Mouse (Mus musculus) C2C12 (cell line): ENCODE data around the gene Coro6.

Experiments used
- CEBPB ChIP-seq: IDR thresholded peaks from one replicate; pipeline ENCODE4 v1.6.1; 2011; ENCODE audit warnings: low read depth, mild to moderate bottlenecking, control low read depth, moderate library complexity
- CTCF ChIP-seq: IDR thresholded peaks from one replicate; pipeline ENCODE4 v1.5.1; 2011; ENCODE audit not compliant: control insufficient read depth, insufficient read depth, insufficient read length
- FOSL1 ChIP-seq: IDR thresholded peaks from one replicate; pipeline ENCODE4 v1.8.0; 2011; ENCODE audit warnings: mild to moderate bottlenecking, low read length; ENCODE audit not compliant: poor library complexity, insufficient read depth, severe bottlenecking
- MAX ChIP-seq: IDR thresholded peaks from one replicate; pipeline ENCODE4 v1.6.1; 2011; ENCODE audit warnings: mild to moderate bottlenecking, control low read depth
- MYOD1 ChIP-seq: IDR thresholded peaks from one replicate; pipeline ENCODE4 v1.6.1; 2011; ENCODE audit warnings: low read depth; ENCODE audit not compliant: control insufficient read depth, insufficient read length
- MYOG ChIP-seq: IDR thresholded peaks from one replicate; pipeline ENCODE4 v1.6.1; 2011; ENCODE audit not compliant: control insufficient read depth, insufficient read length; ENCODE audit errors: extremely low read depth
- USF1 ChIP-seq: IDR thresholded peaks from one replicate; pipeline ENCODE4 v1.6.1; 2011; ENCODE audit warnings: low read depth, mild to moderate bottlenecking, control low read depth, moderate library complexity

- TF ChIP-seq MAX: no peak
- no peak for TF ChIP-seq CTCF
- no peak for TF ChIP-seq CEBPB
- TF ChIP-seq USF1: no peak
- no peak for TF ChIP-seq MYOG
- TF ChIP-seq FOSL1: no peak
- no peak for TF ChIP-seq MYOD1
Observed at GRCm38 (mm10) chr11:77444939-77445338, 17.3 kb upstream of the Coro6 start.
